Mouse (Mus musculus): ENCODE data around the gene Olfr1113.
"Not testable (repeated sequence)": the region's sequence is repeated elsewhere in the genome, so short reads cannot be mapped to it uniquely, and the experiment has no call there.

Gene Olfr1113
- long read RNA-seq, experiment 1: 0 reads
- long read RNA-seq, experiment 2: 0 reads

GRCm38 (mm10) chr2:87208670-87209069 lies at the start of gene Olfr1113:
Olfr1113 (plus strand) TSS chr2:87208970.
- intact Hi-C loops (cut with DNase I): no loop called here

GRCm38 (mm10) chr2:87167731-87168130 lies 41.0 kb upstream of the Olfr1113 start:
- intact Hi-C loops (cut with DNase I): not testable (repeated sequence)

- intact Hi-C loops (cut with DNase I): no loop called here
Observed at GRCm38 (mm10) chr2:87187498-87187897, 21.3 kb upstream of the Olfr1113 start, which contains the start of gene Olfr1112. Olfr1112 (plus strand) TSS chr2:87187798.

GRCm38 (mm10) chr2:87247713-87248112 lies 38.9 kb downstream of the Olfr1113 start, which contains the start of gene Olfr1115:
Olfr1115 (plus strand) TSS chr2:87248013.
- intact Hi-C loops (cut with DNase I): no loop called here

Small RNAs within 50 kb of the gene (microRNA-seq; reads per million reads assigned to microRNA genes)
- 0 reads per million in 2 experiments for gene Gm27438
